Mouse (Mus musculus) urinary bladder, postnatal 36 days (tissue): Measurements from ENCODE around the gene Trim29.

ENCODE experiments used
- DNase-seq, 2 experiments: peaks; one replicate each; pipeline ENCODE4 v3.0.0; 2022; ENCODE audit warnings: low spot score in 2 of 2, mixed read lengths in 1 of 2

The Trim29 gene

DNA sequence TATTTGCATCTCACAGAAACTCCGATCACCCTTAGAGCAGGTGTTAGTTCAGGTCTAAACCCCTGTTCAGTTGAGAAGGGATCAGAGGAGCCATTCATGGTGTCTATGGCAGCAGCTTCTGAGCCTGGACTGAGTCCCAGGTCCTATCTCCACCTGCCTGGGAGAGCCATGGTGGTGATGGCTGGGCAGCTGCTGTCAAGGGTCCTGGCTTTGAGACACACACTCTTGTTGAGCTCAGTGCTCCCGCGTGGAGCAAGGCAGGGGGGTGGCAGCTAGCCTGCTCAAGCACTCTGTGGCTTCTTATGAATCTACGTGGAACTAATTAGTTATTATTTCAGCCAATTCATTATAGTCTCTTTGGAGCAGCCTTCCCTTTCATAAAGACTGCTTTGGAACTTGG is 73.2 kb downstream of the Trim29 start:
- DNase-seq: no peak

- DNase-seq: no peak
These were observed 73.8 kb downstream of the Trim29 start for GRCm38 (mm10) chr9:43384400-43384799.
